Mouse (Mus musculus) hindbrain, embryonic 11.5 days (tissue): Measurements from ENCODE around the gene Orai2. TPM values are rescaled to one million over a fixed set of nuclear protein-coding genes. Genes with fewer than 3 reads are reported as not detected.
"Not testable (repeated sequence)": the region's sequence is repeated elsewhere in the genome, so short reads cannot be mapped to it uniquely, and the experiment has no call there.

ENCODE experiments used
- ATAC-seq: fragments of 200-750 bp; cut with Nextera tagmentation; 2 replicates; pipeline ENCODE4 v1.8.0; 2017; ENCODE audit warnings: mild to moderate bottlenecking, moderate TSS enrichment, moderate library complexity; ENCODE audit not compliant: low FRiP score
- DNase-seq: peaks from one replicate; pipeline ENCODE4 v3.0.0-alpha.2; 2015; ENCODE audit warnings: low spot score
- H3K27ac ChIP-seq: fragments of 300-500 bp; sonication (generic); 2 replicates; pipeline ENCODE4 v1.5.1; 2014; ENCODE audit warnings: mild to moderate bottlenecking, low read depth, low read length
- H3K27me3 ChIP-seq: fragments of 300-500 bp; sonication (generic); 2 replicates; pipeline ENCODE4 v1.6.1; 2014; ENCODE audit warnings: mild to moderate bottlenecking, low read length, moderate library complexity, mixed read lengths; ENCODE audit not compliant: control insufficient read depth, insufficient read depth
- H3K36me3 ChIP-seq: fragments of 300-500 bp; sonication (generic); 2 replicates; pipeline ENCODE4 v1.6.1; 2014; ENCODE audit warnings: mild to moderate bottlenecking, low read length, moderate library complexity, mixed read lengths; ENCODE audit not compliant: control insufficient read depth, insufficient read depth
- H3K4me1 ChIP-seq: fragments of 300-500 bp; sonication (generic); replicated peaks from 2 replicates; pipeline ENCODE4 v1.6.1; 2014; ENCODE audit warnings: low read length, mixed read lengths; ENCODE audit not compliant: control insufficient read depth, insufficient read depth
- H3K4me2 ChIP-seq: fragments of 300-500 bp; sonication (generic); replicated peaks from 2 replicates; pipeline ENCODE4 v1.6.1; 2014; ENCODE audit warnings: mild to moderate bottlenecking, low read depth, low read length
- H3K4me3 ChIP-seq: fragments of 300-500 bp; sonication (generic); 2 replicates; pipeline ENCODE4 v1.5.1; 2014; ENCODE audit warnings: low read depth, low read length
- H3K9ac ChIP-seq: fragments of 300-500 bp; sonication (generic); 2 replicates; pipeline ENCODE4 v1.6.1; 2014; ENCODE audit warnings: low read depth, low read length
- H3K9me3 ChIP-seq: fragments of 300-500 bp; sonication (generic); 2 replicates; pipeline ENCODE4 v1.6.1; 2016; ENCODE audit warnings: low read length; ENCODE audit not compliant: control insufficient read depth
- WGBS: fragments of 180-500 bp; shearing (Covaris S2); extraction: QIAGEN DNeasy Blood & Tissue Kit; methylation state at CpG from one replicate; pipeline ENCODE4 v1.1.7; 2014; 5-methylcytosine and 5-hydroxymethylcytosine counted together
- polyA plus RNA-seq: library from polyadenylated mRNA; unstranded; fragments of >200 nt; fragmentation: Nextera tagmentation; extraction: Ambion mirVana; gene quantifications from 2 replicates; pipeline ENCODE4 v1.2.1, GENCODE M21; 2014

The Orai2 gene
- polyA plus RNA-seq, 1 experiment from 2014 or later = 8.2 TPM

DNA sequence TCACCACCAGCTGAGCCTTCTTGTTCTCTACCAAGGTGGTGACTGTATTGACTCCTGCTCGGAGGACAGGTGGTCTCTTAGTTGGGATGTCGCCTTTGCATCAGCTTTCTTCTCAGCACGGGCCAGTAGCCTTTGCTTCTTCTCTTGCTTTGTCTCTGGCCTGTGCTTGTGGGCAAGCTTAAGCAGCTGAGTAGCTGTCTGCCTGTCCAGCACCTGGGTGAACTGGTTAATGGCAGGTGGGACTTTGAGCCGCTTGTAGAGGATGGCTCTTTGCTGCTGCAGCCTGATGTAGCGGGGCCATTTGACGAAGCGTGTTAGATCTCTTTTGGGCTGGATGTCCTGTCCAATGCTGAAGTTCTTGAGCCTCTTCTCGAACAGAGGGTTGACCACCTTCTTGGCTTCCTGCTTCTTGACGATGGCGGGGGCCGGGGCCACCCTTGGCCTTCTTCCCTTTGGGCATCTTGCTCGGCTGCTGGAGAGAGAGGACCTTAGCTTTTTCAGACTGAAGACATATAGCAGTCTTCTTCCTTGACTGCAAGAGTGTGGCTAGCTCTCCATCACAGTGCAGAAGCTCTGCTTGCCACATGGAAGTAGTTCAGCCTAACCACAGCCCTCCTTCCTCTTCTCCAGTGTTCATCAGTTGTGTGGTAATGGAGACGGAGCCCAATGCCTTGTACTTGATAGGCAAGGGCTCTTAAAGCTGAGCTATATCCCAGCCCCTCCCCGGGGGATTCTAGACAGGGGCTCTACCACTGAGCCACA is 41.0 kb upstream of the Orai2 start:
- ATAC-seq, DNase-seq, H3K4me2 ChIP-seq, H3K4me3 ChIP-seq, H3K9ac ChIP-seq, H3K4me1 ChIP-seq, H3K27ac ChIP-seq, H3K36me3 ChIP-seq, H3K27me3 ChIP-seq, H3K9me3 ChIP-seq: not testable (repeated sequence)
- WGBS = 90% methylated on average over 14 of the region's 14 CpGs

DNA sequence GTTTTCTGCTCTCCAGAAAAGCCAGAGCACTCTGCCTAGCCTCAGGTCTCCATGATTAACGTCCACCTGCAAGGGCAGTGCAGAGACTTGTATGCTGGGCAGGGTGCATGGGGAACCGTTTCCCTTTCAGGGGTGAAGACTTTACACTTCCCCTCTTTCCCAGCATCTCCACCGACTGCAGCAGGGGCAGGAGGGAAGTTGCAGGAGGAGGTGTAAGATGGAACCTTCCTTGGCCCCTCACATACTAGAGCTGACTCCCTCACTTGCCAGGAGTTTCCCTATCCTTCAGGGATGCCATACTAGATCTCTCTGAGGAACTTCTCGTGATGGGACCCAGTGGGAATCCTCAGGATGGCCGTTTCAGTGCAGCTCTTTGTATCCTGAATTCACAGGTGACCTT is 40.0 kb upstream of the Orai2 start:
- H3K27me3 ChIP-seq = no peaks in the 10 kb centered on the region
- no peaks in the 10 kb centered on the region for H3K4me1 ChIP-seq
- H3K9me3 ChIP-seq = no peaks in the 10 kb centered on the region; the same call in 1 of the 2 replicates
- H3K4me2 ChIP-seq = no peak overlapping the region
- H3K36me3 ChIP-seq = no peaks in the 10 kb centered on the region
- 70% methylated on average over 5 of the region's 5 CpGs for WGBS
- no peak for DNase-seq
- no peak overlapping the region for H3K27ac ChIP-seq
- H3K9ac ChIP-seq = no peak overlapping the region
- ATAC-seq = no peak
- H3K4me3 ChIP-seq = no peak overlapping the region

DNA sequence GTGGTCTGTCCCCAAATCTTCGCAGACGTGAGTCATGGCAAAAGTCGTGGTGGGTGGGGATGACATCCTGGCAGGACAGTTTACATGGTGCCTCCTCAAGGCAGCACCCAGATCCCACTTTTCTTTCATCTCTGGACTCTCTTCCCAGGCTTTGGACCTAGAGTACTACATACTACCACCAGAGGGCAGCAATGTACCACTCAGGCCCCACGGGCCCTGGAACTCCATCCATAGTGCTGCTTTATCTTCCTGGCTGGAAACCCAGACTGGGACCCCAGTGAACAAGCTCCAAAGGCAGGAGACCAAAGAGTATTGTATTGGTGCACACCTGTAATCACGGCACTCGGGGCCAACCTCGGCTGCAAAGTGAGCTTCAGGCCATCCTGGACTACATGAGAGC is 31.3 kb upstream of the Orai2 start:
- H3K27me3 ChIP-seq = no peaks in the 10 kb centered on the region
- H3K4me3 ChIP-seq = no peak overlapping the region
- DNase-seq (peak; percentile 89), ATAC-seq (peak; percentile 57)
- H3K27ac ChIP-seq = no peak overlapping the region
- H3K4me1 ChIP-seq = no peaks in the 10 kb centered on the region
- no peaks in the 10 kb centered on the region for H3K9me3 ChIP-seq
- no peak overlapping the region for H3K9ac ChIP-seq
- WGBS = 34% methylated on average over 7 of the region's 7 CpGs
- H3K36me3 ChIP-seq = no peaks in the 10 kb centered on the region
- no peak overlapping the region for H3K4me2 ChIP-seq

DNA sequence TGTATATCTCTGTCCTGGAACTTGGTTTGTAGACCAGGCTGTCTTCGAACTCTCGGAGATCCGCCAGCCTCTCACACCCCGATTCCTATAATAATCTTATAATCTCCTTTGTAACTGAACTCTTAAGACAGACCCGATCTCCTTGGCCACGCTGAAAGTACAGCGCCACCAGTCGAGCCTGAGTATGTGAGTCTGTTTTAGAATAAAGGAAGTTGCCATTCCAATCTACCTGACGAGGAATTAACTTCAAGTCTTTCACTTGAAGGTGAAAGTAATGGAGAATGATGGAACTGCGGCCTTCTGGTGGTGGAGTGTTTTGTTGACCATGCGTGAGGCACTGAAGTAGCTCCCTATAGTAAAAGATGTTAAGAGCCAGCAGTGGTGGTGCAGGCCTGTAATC is 29.0 kb upstream of the Orai2 start:
- H3K27ac ChIP-seq = peak overlapping the region; percentile 54; the same call in 1 of the 2 replicates

DNA sequence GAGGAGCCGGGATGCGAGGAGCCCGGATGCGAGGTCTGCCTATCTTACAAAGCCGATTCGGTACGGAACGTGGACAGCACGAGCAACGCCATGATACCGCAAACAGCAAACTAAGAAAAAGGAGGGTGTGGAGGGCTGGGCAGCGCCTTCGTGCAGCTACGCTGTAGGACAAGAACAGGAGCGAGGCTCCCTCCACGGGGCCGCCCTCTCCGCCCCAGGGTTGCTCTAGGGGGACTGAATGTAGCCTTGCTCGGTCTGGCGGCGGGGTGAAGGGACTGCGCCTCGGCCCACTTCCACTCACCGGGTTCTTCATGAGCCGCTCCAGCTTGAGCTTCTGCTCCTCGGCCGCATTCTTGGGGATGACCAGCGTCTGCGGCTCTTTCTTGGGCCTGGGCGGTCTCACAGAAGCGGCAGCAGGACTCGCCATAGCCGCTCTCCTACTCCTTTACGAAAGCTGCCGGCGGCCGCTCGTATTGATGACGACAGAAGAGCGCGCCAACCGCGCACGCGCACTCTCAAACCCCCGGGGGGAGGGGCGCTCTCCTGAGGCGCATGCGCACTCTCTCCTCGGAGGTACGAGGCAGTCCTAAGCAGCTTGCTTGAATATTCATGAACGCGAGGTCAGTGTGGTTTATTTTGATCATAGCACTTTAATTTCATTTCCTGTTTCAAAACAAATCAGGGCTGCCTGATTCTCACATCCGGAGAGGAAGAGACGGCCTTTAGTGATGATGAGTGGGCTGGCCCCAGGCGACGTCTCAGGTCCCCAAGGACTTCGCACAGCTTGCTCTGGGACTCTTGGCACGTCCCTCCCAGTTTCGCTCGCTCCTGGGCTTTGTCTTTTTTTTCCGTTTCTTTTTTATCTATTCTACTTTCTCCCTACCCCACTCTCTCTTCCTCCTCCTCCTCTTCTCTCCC is 28.2 kb upstream of the Orai2 start, which contains the start of gene Prkrip1:
Gene Prkrip1, minus strand, starts transcription at position 490 of the 918 bp plus-strand sequence.
- peak; percentile 87 for ATAC-seq
- Histone ChIP-seq H3K9me3 (no peaks in the 10 kb centered on the region), H3K27me3 (no peaks in the 10 kb centered on the region), H3K36me3 (0 out of 2 replicates have a peak, but pooled peaks cover 5% of the 10 kb centered on the region), H3K9ac (peak within 1 kb of the TSS; percentile 74), H3K27ac (peak within 1 kb of the TSS; percentile 54), H3K4me2 (peak within 1 kb of the TSS; percentile 96), H3K4me3 (peak within 1 kb of the TSS; percentile 90), H3K4me1 (no peaks in the 10 kb centered on the region)
- under 1% methylated on average over 62 of the region's 62 CpGs for WGBS
- DNase-seq = peak; percentile 100

More for the DNA sequence above, 29.0 kb upstream of the Orai2 start:
- DNase-seq = peak; percentile 37
- peak overlapping the region; percentile 47 for H3K4me2 ChIP-seq
- H3K4me3 ChIP-seq = peak overlapping the region; percentile 90
- H3K9me3 ChIP-seq = no peaks in the 10 kb centered on the region
- WGBS = 31% methylated on average over 11 of the region's 11 CpGs
- H3K27me3 ChIP-seq = no peaks in the 10 kb centered on the region
- 0 out of 2 replicates have a peak, but pooled peaks cover 3% of the 10 kb centered on the region for H3K36me3 ChIP-seq
- no peak for ATAC-seq
- H3K9ac ChIP-seq = peak overlapping the region; percentile 74
- no peaks in the 10 kb centered on the region for H3K4me1 ChIP-seq

DNA sequence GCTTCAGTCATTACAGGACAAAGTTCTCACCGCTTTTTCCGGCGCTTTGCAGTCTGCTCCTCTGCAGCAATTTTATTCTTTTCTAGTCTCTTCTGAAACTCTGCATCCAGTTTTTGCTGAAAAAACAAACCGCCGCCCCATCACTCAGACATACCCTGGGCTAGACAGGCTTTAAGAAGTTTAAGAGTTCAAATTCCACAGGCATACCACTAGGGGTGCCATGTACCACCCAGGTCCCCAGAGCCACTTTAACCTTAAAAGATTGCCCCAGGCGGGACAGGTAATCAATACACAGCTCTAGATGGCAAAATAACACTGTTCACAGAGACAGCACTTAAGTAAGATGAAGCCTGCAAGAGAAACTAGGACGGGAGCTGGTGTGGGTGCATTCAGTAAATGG is 21.4 kb upstream of the Orai2 start:
- Histone ChIP-seq H3K9ac (no peak overlapping the region), H3K4me1 (no peaks in the 10 kb centered on the region), H3K27ac (no peak overlapping the region), H3K9me3 (no peaks in the 10 kb centered on the region), H3K36me3 (0 out of 2 replicates have a peak, but pooled peaks cover 5% of the 10 kb centered on the region), H3K27me3 (no peaks in the 10 kb centered on the region), H3K4me2 (no peak overlapping the region), H3K4me3 (no peak overlapping the region)
- no peak for ATAC-seq
- no peak for DNase-seq
- 89% methylated on average over 7 of the region's 7 CpGs for WGBS

DNA sequence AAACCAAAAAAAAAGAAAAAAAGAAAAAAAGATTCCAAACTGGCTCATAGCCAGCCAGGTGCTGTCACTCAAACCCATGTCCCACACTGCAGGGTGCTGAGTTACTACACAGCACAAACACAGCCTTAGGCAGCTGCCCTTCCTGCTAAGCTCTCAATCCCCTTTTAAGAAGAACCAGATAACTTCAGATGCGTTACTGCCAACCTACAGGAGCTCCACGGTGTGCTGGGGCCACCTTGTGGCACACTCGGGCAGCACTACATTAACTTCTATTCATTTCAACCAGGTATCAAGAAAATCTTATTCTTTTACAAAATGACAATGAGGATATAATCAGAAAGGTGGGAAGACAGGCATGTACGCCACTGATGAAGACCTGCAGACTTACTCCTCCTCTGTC is 16.2 kb upstream of the Orai2 start:
- Histone ChIP-seq H3K27ac (no peak overlapping the region), H3K36me3 (0 out of 2 replicates have a peak, but pooled peaks cover 2% of the 10 kb centered on the region), H3K9me3 (no peaks in the 10 kb centered on the region), H3K27me3 (no peaks in the 10 kb centered on the region), H3K4me2 (no peak overlapping the region), H3K4me1 (no peaks in the 10 kb centered on the region), H3K4me3 (no peak overlapping the region), H3K9ac (no peak overlapping the region)
- WGBS = 51% methylated on average over 4 of the region's 4 CpGs
- peak; percentile 35 for DNase-seq
- ATAC-seq = no peak

DNA sequence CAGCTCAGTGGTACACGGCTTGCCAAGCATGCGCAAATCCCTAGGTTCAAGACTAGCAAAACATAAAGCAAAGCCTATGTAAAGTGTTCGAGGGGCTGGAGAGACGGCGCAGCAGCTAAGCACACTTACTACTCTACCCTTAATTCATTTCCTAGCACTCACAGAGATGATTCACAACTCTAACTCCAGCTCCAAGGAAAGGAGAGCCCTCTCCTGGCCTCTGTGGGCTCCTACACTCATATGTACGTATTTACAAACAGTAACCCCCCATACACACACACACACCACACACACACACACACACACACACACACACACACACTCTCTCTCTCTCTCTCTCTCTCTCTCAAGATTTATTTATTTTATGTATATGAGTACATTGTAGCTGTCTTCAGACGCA is 13.3 kb upstream of the Orai2 start:
- H3K4me1 ChIP-seq = no peaks in the 10 kb centered on the region
- no peaks in the 10 kb centered on the region for H3K27me3 ChIP-seq
- no peaks in the 10 kb centered on the region for H3K9me3 ChIP-seq
- H3K4me3 ChIP-seq = no peak overlapping the region
- H3K4me2 ChIP-seq = no peak overlapping the region
- WGBS = 94% methylated on average over 7 of the region's 7 CpGs
- no peak overlapping the region for H3K9ac ChIP-seq
- H3K36me3 ChIP-seq = 0 out of 2 replicates have a peak, but pooled peaks cover 4% of the 10 kb centered on the region
- no peak for DNase-seq
- no peak for ATAC-seq
- no peak overlapping the region for H3K27ac ChIP-seq
